Mouse (Mus musculus) cortical plate, adult 2 months (tissue): Measurements from ENCODE around the gene Cdh24.

ENCODE experiments used
- CTCF ChIP-seq: fragments of 200-500 bp; IDR thresholded peaks from 2 replicates; pipeline ENCODE4 v1.5.1; 2011; ENCODE audit warnings: mild to moderate bottlenecking, control low read depth, low read length; ENCODE audit not compliant: insufficient read depth; ENCODE audit errors: extremely low read depth
- POLR2A ChIP-seq: fragments of 200-500 bp; IDR thresholded peaks from 2 replicates; pipeline ENCODE4 v1.6.1; 2011; ENCODE audit warnings: mild to moderate bottlenecking, low read length, control low read depth; ENCODE audit not compliant: insufficient read depth; ENCODE audit errors: extremely low read depth

- TF ChIP-seq POLR2A (no peak), CTCF (no peak)
Observed at GRCm38 (mm10) chr14:54582536-54582935, 58.6 kb downstream of the Cdh24 start.
